Mouse (Mus musculus) liver, postnatal 0 days (tissue): ENCODE measurements at regions not wholly inside any gene's neighbourhood (a gene's known extent, or its start where the extent isn't known, plus 50 kb on each side); places are given as distances from the start of the nearest gene placed in this dataset.

Experiments used
- ATAC-seq: fragments of 200-750 bp; cut with Nextera tagmentation; 2 replicates; pipeline ENCODE4 v1.8.0; 2017; ENCODE audit warnings: mild to moderate bottlenecking, moderate library complexity
- DNase-seq: peaks from one replicate; pipeline ENCODE4 v3.0.0-alpha.2; 2016
- H3K27ac ChIP-seq: fragments of 300-500 bp; sonication (generic); 2 replicates; pipeline ENCODE4 v1.5.1; 2014; ENCODE audit warnings: antibody characterized with exemption, moderate library complexity, mild to moderate bottlenecking, low read depth
- H3K27me3 ChIP-seq: fragments of 300-500 bp; sonication (generic); 2 replicates; pipeline ENCODE4 v1.6.1; 2014; ENCODE audit warnings: low read length, control low read depth, mixed read lengths; ENCODE audit not compliant: insufficient read depth
- H3K36me3 ChIP-seq: fragments of 300-500 bp; sonication (generic); replicated peaks from 2 replicates; pipeline ENCODE4 v1.6.1; 2014; ENCODE audit warnings: mild to moderate bottlenecking, control low read depth, low read length, moderate library complexity, mixed read lengths; ENCODE audit not compliant: insufficient read depth
- H3K4me1 ChIP-seq: fragments of 300-500 bp; sonication (generic); 2 replicates; pipeline ENCODE4 v1.6.1; 2014; ENCODE audit warnings: antibody characterized with exemption, mild to moderate bottlenecking, control low read depth; ENCODE audit not compliant: insufficient read depth
- H3K4me2 ChIP-seq: fragments of 300-500 bp; sonication (generic); 2 replicates; pipeline ENCODE4 v1.6.1; 2014; ENCODE audit warnings: low read depth, mild to moderate bottlenecking, low read length, moderate library complexity, mixed read lengths
- H3K4me3 ChIP-seq: fragments of 300-500 bp; sonication (generic); 2 replicates; pipeline ENCODE4 v1.5.1; 2014; ENCODE audit warnings: low read depth, low read length
- H3K9ac ChIP-seq: fragments of 300-500 bp; sonication (generic); replicated peaks from 2 replicates; pipeline ENCODE4 v1.6.1; 2014; ENCODE audit warnings: mild to moderate bottlenecking, moderate library complexity
- H3K9me3 ChIP-seq: fragments of 300-500 bp; sonication (generic); 2 replicates; pipeline ENCODE4 v1.6.1; 2016; ENCODE audit warnings: mild to moderate bottlenecking, control low read depth, low read length, mixed read lengths
- CTCF ChIP-seq: sonication (generic); IDR thresholded peaks from 2 replicates; pipeline ENCODE4 v1.5.1; 2016; ENCODE audit warnings: antibody characterized with exemption, low read depth
- EP300 ChIP-seq: IDR thresholded peaks from 2 replicates; pipeline ENCODE4 v1.6.1; 2016; ENCODE audit warnings: antibody characterized with exemption, low read depth, mild to moderate bottlenecking
- WGBS: fragments of 180-500 bp; shearing (Covaris S2); extraction: QIAGEN DNeasy Blood & Tissue Kit; methylation state at CpG from one replicate; pipeline ENCODE4 v1.1.7; 2014; ENCODE audit not compliant: insufficient replicate concordance; 5-methylcytosine and 5-hydroxymethylcytosine counted together

DNA sequence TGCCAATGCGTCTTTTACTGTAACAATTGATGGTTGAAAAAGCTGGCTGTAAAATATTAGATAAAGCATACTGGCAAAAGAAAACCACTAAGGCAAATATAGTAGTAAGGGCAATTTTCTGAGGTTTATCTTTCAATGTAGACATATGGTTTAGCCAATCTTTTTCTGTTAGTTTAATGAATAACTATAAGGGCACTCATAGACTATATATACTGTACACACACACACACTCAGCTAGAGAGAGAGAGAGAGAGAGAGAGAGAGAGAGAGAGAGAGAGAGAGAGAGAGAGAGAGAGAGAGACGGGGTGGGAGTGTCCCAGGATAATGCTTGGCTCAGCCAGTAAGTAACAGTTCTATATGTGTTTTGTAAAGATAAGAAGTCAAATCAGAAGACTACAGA lies 85.3 kb upstream of the Tcf21 start:
- Histone ChIP-seq H3K36me3 (no peaks in the 10 kb centered on the region), H3K27ac (no peak overlapping the region), H3K4me1 (no peaks in the 10 kb centered on the region), H3K4me3 (no peak overlapping the region), H3K9ac (no peak overlapping the region), H3K9me3 (no peaks in the 10 kb centered on the region), H3K27me3 (no peaks in the 10 kb centered on the region), H3K4me2 (no peak overlapping the region)
- 75% methylated on average over 2 of the region's 2 CpGs for WGBS
- no peak for ATAC-seq
- TF ChIP-seq CTCF (no peak), EP300 (no peak)
- no peak for DNase-seq

DNA sequence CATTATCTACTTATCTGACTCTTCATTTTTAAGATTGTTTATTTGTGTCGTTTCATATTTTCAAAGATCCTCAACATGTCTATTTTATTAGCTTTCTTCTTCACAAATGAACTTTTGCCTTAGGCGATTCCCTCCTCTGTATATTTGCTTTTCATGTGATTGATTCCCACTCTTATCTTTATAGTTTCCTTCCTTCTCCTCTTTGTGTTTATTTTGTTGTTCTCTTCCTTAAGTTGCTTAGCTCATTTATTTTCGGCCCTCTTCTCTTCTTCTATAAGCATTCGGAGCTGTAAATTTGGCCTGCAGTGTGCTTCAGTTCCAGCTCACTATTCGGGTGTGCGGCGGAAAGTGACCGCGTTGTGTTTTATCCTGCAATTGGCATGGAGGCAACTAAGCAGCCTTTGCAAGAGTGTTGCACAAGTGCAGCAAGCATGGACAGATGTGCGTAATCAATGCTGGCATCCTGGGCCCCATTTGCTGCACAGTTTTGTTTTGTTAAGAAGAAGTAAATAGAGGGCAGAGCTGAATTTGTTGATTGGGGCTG lies 73.5 kb upstream of the Tcf21 start:
- Histone ChIP-seq H3K4me3 (no peak overlapping the region), H3K4me1 (no peaks in the 10 kb centered on the region), H3K9ac (no peak overlapping the region), H3K27ac (no peak overlapping the region), H3K36me3 (no peaks in the 10 kb centered on the region), H3K9me3 (no peaks in the 10 kb centered on the region), H3K4me2 (no peak overlapping the region), H3K27me3 (no peaks in the 10 kb centered on the region)
- 53% methylated on average over 10 of the region's 10 CpGs for WGBS
- no peak for DNase-seq
- no peak for TF ChIP-seq CTCF
- no peak for TF ChIP-seq EP300
- ATAC-seq, result no peak

DNA sequence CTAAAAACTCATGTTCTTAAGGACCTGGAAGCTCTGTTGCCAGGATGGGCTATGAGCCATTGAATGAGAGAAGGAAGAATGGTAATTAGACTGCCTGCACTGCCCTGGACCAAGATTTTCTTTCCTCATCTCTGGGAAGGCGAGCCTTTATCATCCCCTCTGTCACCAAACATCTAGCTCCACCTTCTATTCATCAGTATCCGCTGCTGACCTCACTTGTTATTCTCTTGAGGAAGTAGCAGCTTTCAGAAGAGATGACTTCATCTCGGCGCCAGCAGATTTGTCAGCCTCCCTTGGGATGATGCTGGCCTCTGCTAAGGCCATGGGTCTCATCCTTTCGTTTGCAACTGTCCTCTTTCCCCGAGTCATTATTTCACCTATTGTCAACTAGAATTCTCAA lies 67.5 kb upstream of the Tcf21 start:
- ATAC-seq, result no peak
- H3K4me1 ChIP-seq, result no peaks in the 10 kb centered on the region
- 46% methylated on average over 6 of the region's 6 CpGs for WGBS
- H3K4me3 ChIP-seq, result no peak overlapping the region
- H3K36me3 ChIP-seq, result no peaks in the 10 kb centered on the region
- TF ChIP-seq CTCF (no peak), EP300 (no peak)
- no peak for DNase-seq
- no peak overlapping the region for H3K9ac ChIP-seq
- H3K27ac ChIP-seq, result no peak overlapping the region
- no peaks in the 10 kb centered on the region for H3K27me3 ChIP-seq
- H3K4me2 ChIP-seq, result no peak overlapping the region
- H3K9me3 ChIP-seq, result no peaks in the 10 kb centered on the region

DNA sequence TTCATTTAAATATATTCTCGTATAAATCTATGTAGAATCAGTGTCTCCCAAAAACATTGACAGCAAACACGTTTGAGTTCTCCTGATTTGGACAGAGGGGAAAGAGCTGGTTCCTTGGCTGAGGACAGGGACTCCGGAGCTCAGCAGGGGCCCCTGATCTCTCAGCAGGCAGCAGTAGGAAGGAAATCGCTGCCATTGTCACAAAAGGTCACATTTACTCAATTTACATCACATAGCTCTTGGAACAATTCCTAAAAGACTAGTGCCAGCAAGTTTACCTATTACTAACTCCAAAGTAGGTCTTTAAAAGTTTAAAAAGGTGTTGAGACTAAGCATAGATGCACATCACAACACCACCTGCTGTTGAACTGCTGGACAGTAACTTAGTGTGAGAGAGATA lies 59.7 kb upstream of the Tcf21 start:
- Histone ChIP-seq H3K9me3 (no peaks in the 10 kb centered on the region), H3K4me3 (no peak overlapping the region), H3K27me3 (no peaks in the 10 kb centered on the region), H3K36me3 (no peaks in the 10 kb centered on the region), H3K27ac (no peak overlapping the region), H3K9ac (no peak overlapping the region), H3K4me1 (no peaks in the 10 kb centered on the region), H3K4me2 (no peak overlapping the region)
- no peak for DNase-seq
- TF ChIP-seq EP300 (no peak), CTCF (no peak)
- ATAC-seq, result no peak
- 28% methylated on average over 4 of the region's 4 CpGs for WGBS

DNA sequence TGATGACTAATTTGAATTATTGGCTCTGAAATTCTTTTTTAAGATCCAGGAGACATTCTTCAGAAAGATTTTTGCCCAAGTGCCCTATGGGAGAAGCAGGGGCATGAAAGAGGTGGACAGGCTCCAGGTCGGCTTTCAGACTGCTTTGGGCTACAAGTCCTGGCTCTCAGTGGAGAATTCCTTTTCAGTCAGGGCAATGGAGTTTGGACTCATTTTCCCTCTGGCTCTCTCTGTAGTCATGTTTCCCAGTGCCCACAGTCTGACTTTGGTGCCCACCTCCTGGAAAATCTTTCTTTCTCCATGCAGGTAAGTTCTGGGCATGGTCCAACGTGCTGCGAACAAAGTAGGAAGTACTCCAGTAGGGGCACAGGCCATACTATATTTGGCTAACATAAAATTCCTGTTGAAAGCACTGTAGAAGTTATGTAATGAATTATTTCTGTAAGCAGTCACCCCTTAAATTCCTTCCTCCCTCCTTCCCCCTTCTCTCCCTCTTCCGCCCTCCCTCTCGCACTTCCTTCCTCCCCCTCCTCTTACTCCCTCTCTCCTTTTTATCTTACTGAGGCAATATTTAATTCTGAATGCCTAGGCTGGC lies 57.7 kb upstream of the Tcf21 start:
- no peak for DNase-seq
- Histone ChIP-seq H3K4me1 (no peaks in the 10 kb centered on the region), H3K36me3 (no peaks in the 10 kb centered on the region), H3K9ac (no peak overlapping the region), H3K4me3 (no peak overlapping the region), H3K27me3 (no peaks in the 10 kb centered on the region), H3K4me2 (no peak overlapping the region), H3K27ac (no peak overlapping the region), H3K9me3 (no peaks in the 10 kb centered on the region)
- WGBS, result 55% methylated on average over 5 of the region's 5 CpGs
- TF ChIP-seq CTCF, result no peak
- no peak for TF ChIP-seq EP300
- no peak for ATAC-seq

DNA sequence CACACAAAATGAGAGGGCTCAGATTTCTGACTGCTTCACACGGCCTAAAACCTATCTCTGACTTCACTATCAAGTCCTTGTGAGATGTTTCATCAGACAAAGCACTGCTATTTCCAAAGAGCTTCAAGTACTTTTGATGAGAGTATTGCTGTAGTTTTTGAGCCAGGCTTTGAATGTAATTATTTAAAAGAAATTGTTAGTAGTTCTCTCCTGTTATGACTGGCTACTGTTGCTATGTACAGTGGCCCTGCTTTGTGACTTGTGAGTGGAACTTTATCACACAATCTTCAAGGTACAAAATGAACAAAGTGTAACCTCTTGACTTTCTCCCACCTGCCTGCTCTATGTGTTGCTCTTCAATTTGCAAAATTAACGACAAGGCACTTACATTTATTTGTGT lies 57.1 kb upstream of the Tcf21 start:
- DNase-seq (no peak), ATAC-seq (no peak)
- no peaks in the 10 kb centered on the region for H3K27me3 ChIP-seq
- H3K27ac ChIP-seq, result no peak overlapping the region
- no peak overlapping the region for H3K9ac ChIP-seq
- no peaks in the 10 kb centered on the region for H3K36me3 ChIP-seq
- no peaks in the 10 kb centered on the region for H3K9me3 ChIP-seq
- no peak overlapping the region for H3K4me3 ChIP-seq
- TF ChIP-seq CTCF (no peak), EP300 (no peak)
- H3K4me1 ChIP-seq, result no peaks in the 10 kb centered on the region
- 55% methylated on average over 2 of the region's 2 CpGs for WGBS
- H3K4me2 ChIP-seq, result no peak overlapping the region

DNA sequence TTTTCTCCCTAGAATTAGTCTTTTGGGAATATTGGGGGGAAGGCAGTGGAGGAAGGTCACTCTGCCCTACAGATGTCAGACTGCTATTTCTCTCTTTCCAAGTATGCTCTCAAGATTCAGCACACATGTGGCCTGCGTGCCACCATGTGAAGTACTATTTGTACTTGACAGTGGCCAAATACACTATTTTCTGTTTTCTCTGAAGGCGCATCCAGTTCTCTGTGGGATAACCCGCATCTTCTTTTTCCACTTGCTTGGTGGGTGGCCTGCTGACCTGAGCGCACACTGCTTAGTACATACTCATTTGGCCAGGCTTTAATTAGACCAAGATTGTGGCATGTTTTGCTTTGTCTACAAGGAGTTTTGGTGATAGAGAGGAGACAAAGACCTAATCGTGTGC lies 55.7 kb upstream of the Tcf21 start:
- DNase-seq, result no peak
- 77% methylated on average over 5 of the region's 5 CpGs for WGBS
- Histone ChIP-seq H3K9ac (no peak overlapping the region), H3K27ac (no peak overlapping the region), H3K4me2 (no peak overlapping the region), H3K27me3 (no peaks in the 10 kb centered on the region), H3K9me3 (no peaks in the 10 kb centered on the region), H3K4me3 (no peak overlapping the region), H3K4me1 (no peaks in the 10 kb centered on the region), H3K36me3 (no peaks in the 10 kb centered on the region)
- TF ChIP-seq EP300 (no peak), CTCF (no peak)
- no peak for ATAC-seq
